Mouse (Mus musculus) thymus, adult 2 months (tissue): ENCODE measurements at regions not wholly inside any gene's neighbourhood (a gene's known extent, or its start where the extent isn't known, plus 50 kb on each side); places are given as distances from the start of the nearest gene placed in this dataset.

Experiments
- DNase-seq: peaks from one replicate; pipeline ENCODE4 v3.0.0; 2021
- H3K27ac ChIP-seq: fragments of 200-500 bp; 2 replicates; pipeline ENCODE4 v1.5.1; 2012; ENCODE audit warnings: low read length, control low read depth; ENCODE audit not compliant: control insufficient read depth, insufficient read depth
- H3K27me3 ChIP-seq: fragments of 200-500 bp; 2 replicates; pipeline ENCODE4 v1.6.1; 2012; ENCODE audit warnings: mild to moderate bottlenecking, low read length, moderate library complexity, mixed read lengths; ENCODE audit not compliant: control insufficient read depth, insufficient read depth
- H3K36me3 ChIP-seq: fragments of 200-500 bp; 2 replicates; pipeline ENCODE4 v1.6.1; 2012; ENCODE audit warnings: mild to moderate bottlenecking, low read length, moderate library complexity; ENCODE audit not compliant: control insufficient read depth, insufficient read depth
- H3K4me1 ChIP-seq: fragments of 200-500 bp; replicated peaks from 2 replicates; pipeline ENCODE4 v1.6.1; 2012; ENCODE audit warnings: low read length; ENCODE audit not compliant: control insufficient read depth, insufficient read depth
- H3K4me3 ChIP-seq: fragments of 200-500 bp; 2 replicates; pipeline ENCODE4 v1.5.1; 2012; ENCODE audit warnings: mild to moderate bottlenecking, low read length, control low read depth, moderate library complexity; ENCODE audit not compliant: control insufficient read depth, insufficient read depth
- CTCF ChIP-seq: fragments of 200-500 bp; IDR thresholded peaks from 2 replicates; pipeline ENCODE4 v1.5.1; 2012; ENCODE audit warnings: mild to moderate bottlenecking, control low read depth, low read length, moderate library complexity, borderline replicate concordance; ENCODE audit not compliant: control insufficient read depth, poor library complexity, insufficient read depth; ENCODE audit errors: extremely low read depth
- POLR2A ChIP-seq: fragments of 200-500 bp; IDR thresholded peaks from 2 replicates; pipeline ENCODE4 v1.6.1; 2012; ENCODE audit warnings: mild to moderate bottlenecking, low read length, control low read depth, moderate library complexity; ENCODE audit not compliant: control insufficient read depth, poor library complexity, insufficient read depth; ENCODE audit errors: extremely low read depth
- WGBS: fragments of 180-500 bp; shearing (Covaris S2); methylation state at CpG from one replicate; pipeline ENCODE4 v1.1.7; 2018; 5-methylcytosine and 5-hydroxymethylcytosine counted together

GRCm38 (mm10) chr4:89442526-89442925 lies 131.7 kb upstream of the Cdkn2b start:
- Histone ChIP-seq H3K4me1 (no peaks in the 10 kb centered on the region), H3K27ac (no peak overlapping the region), H3K36me3 (no peaks in the 10 kb centered on the region), H3K27me3 (no peaks in the 10 kb centered on the region), H3K4me3 (no peak overlapping the region)
- no peak for DNase-seq
- TF ChIP-seq CTCF (no peak), POLR2A (no peak)
- WGBS, result 67% methylated on average over 1 of the region's 1 CpGs

- Histone ChIP-seq H3K4me1 (no peaks in the 10 kb centered on the region), H3K27ac (no peak overlapping the region), H3K27me3 (no peaks in the 10 kb centered on the region), H3K4me3 (no peak overlapping the region), H3K36me3 (no peaks in the 10 kb centered on the region)
- TF ChIP-seq CTCF, result no peak
- no peak for TF ChIP-seq POLR2A
- no peak for DNase-seq
- WGBS, result 71% methylated on average over 3 of the region's 3 CpGs
These were observed 130.0 kb upstream of the Cdkn2b start for GRCm38 (mm10) chr4:89440821-89441220.

GRCm38 (mm10) chr4:89440326-89440725 lies 129.5 kb upstream of the Cdkn2b start:
- DNase-seq, result no peak
- TF ChIP-seq CTCF (no peak), POLR2A (no peak)
- Histone ChIP-seq H3K36me3 (no peaks in the 10 kb centered on the region), H3K4me1 (no peaks in the 10 kb centered on the region), H3K27me3 (no peaks in the 10 kb centered on the region), H3K4me3 (no peak overlapping the region), H3K27ac (no peak overlapping the region)
- WGBS, result 62% methylated on average over 4 of the region's 4 CpGs

- H3K36me3 ChIP-seq, result no peaks in the 10 kb centered on the region
- WGBS, result 95% methylated on average over 2 of the region's 2 CpGs
These were observed 127.8 kb upstream of the Cdkn2b start for GRCm38 (mm10) chr4:89438665-89439064.

GRCm38 (mm10) chr4:89436764-89437163 lies 125.9 kb upstream of the Cdkn2b start:
- no peaks in the 10 kb centered on the region for H3K27me3 ChIP-seq
- WGBS, result 90% methylated on average over 3 of the region's 3 CpGs
- no peak overlapping the region for H3K4me3 ChIP-seq
- H3K36me3 ChIP-seq, result no peaks in the 10 kb centered on the region
- no peak for DNase-seq
- no peak overlapping the region for H3K27ac ChIP-seq
- H3K4me1 ChIP-seq, result no peaks in the 10 kb centered on the region
- TF ChIP-seq CTCF (no peak), POLR2A (no peak)

More at GRCm38 (mm10) chr4:89438665-89439064, 127.8 kb upstream of the Cdkn2b start:
- Histone ChIP-seq H3K4me3 (no peak overlapping the region), H3K27me3 (no peaks in the 10 kb centered on the region), H3K27ac (no peak overlapping the region), H3K4me1 (no peaks in the 10 kb centered on the region)
- no peak for TF ChIP-seq POLR2A
- no peak for TF ChIP-seq CTCF
- DNase-seq, result no peak

GRCm38 (mm10) chr4:89434152-89434551 lies 123.3 kb upstream of the Cdkn2b start:
- no peak for DNase-seq
- H3K4me1 ChIP-seq, result no peaks in the 10 kb centered on the region
- no peak for TF ChIP-seq CTCF
- no peak for TF ChIP-seq POLR2A
- H3K27ac ChIP-seq, result no peak overlapping the region
- no peaks in the 10 kb centered on the region for H3K36me3 ChIP-seq
- 82% methylated on average over 3 of the region's 3 CpGs for WGBS
- H3K27me3 ChIP-seq, result no peaks in the 10 kb centered on the region
- H3K4me3 ChIP-seq, result no peak overlapping the region

- no peaks in the 10 kb centered on the region for H3K27me3 ChIP-seq
- DNase-seq, result no peak
- no peaks in the 10 kb centered on the region for H3K4me1 ChIP-seq
- H3K27ac ChIP-seq, result no peak overlapping the region
- H3K4me3 ChIP-seq, result no peak overlapping the region
- no peaks in the 10 kb centered on the region for H3K36me3 ChIP-seq
- 77% methylated on average over 5 of the region's 5 CpGs for WGBS
- TF ChIP-seq CTCF (no peak), POLR2A (no peak)
These were observed 122.7 kb upstream of the Cdkn2b start for GRCm38 (mm10) chr4:89433528-89433927.
